Mouse (Mus musculus): Measurements from ENCODE around the gene Gabrg3. TPM values are rescaled to one million over a fixed set of nuclear protein-coding genes. Genes with fewer than 3 reads are reported as not detected.

Gabrg3 gene
- not detected for total RNA-seq (2023)

GRCm38 (mm10) chr7:57386517-57387340, at the start of gene Gabrg3:
Gene Gabrg3, minus strand, starts transcription at chr7:57387188.

GRCm38 (mm10) chr7:57419392-57419791, 32.4 kb upstream of the Gabrg3 start, which contains the start of gene Gabrb3:
Gene Gabrb3, plus strand, starts transcription at chr7:57419692.

Other genes with a start within 250 kb of the Gabrg3 start
- gene Gabrb3, start 32.5 kb upstream of the Gabrg3 start, total RNA-seq (2023) = not detected
- not detected for gene Gabra5, start 122.9 kb upstream of the Gabrg3 start, total RNA-seq (2023)

All from CD4-positive naive resting alpha-beta T cell, adult 76 days (primary cell).